Mouse (Mus musculus) erythroblast, embryonic 14.5 days (primary cell): ENCODE results near the gene Extl2.

Source experiments
- GATA1 ChIP-seq: IDR thresholded peaks from 2 replicates; pipeline ENCODE4 v1.6.1; 2012; ENCODE audit warnings: low read length, inconsistent platforms, mixed read lengths
- TAL1 ChIP-seq: IDR thresholded peaks from 3 replicates; pipeline ENCODE4 v1.6.1; 2012; ENCODE audit warnings: low read length, inconsistent platforms, mixed read lengths

- TF ChIP-seq GATA1 (no peak), TAL1 (no peak)
These were observed 65.3 kb downstream of the Extl2 start for GRCm38 (mm10) chr3:116072584-116072983.
